Comparison of ENCODE assay signal across 8 mouse cellular contexts in the genomic region with DNA sequence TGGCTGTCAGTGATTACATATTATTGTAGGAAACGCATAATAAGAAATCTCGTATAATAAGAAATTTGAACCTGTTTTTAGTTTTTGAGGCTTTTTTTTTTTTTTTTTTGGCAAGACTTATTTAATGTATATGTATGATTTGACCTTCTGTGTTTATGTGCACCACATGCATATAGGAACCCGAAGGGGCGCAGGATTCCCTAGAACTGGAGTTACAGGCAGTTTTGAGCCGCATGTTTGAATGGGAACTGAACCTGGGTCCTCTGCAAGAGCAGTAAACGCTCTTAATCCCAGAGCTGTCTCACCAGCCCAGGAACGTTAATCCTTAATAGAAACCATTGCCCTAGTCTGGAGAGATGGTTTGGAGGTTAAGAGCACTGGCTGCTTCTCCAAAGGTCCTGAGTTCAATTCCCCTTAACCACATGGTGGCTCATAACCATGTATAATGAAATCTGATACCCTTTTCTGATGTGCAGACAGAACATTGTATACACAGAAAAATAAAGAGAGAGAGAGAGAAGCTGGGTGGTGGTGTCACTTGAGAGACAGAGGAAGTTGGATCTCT. TPM values are rescaled to one million over a fixed set of nuclear protein-coding genes. Genes with fewer than 3 reads are reported as not detected.
A peak's percentile ranks its signal among the peaks of the same experiment; 100 is the strongest.
DNase-seq lines count a peak whose midpoint lies in the region; ATAC-seq and TF ChIP-seq lines count a peak whose summit lies in the region.

No protein-coding gene starts in this region.

- H3K36me3 ChIP-seq in lung, embryonic 14.5 days (ENCODE audit: insufficient read depth): peaks cover 17% of the 10 kb centered on the region
- H3K36me3 ChIP-seq in embryonic facial prominence, embryonic 10.5 days (replicated peaks): peaks cover 29% of the 10 kb centered on the region
- H3K36me3 ChIP-seq in intestine, postnatal 0 days (ENCODE audit: control insufficient read depth, insufficient read depth): 0 out of 2 replicates have a peak, but pooled peaks cover 6% of the 10 kb centered on the region

- DNase-seq in lung, embryonic 14.5 days: peak; percentile 14
- no peak for DNase-seq in lung, postnatal 36 days
- DNase-seq in embryonic facial prominence, embryonic 10.5 days (ENCODE audit: low spot score): peak; percentile 15
- DNase-seq in left cerebral cortex, adult 9 months (ENCODE audit: low spot score in 2 of 2): no peak
- no peak for DNase-seq in cerebellum, postnatal 14 days
- DNase-seq in adrenal gland, postnatal 10 days: no peak

- no peaks in the 10 kb centered on the region for H3K9me3 ChIP-seq in lung, embryonic 14.5 days (ENCODE audit: low read depth, low read length)
- H3K9me3 ChIP-seq in embryonic facial prominence, embryonic 10.5 days: no peaks in the 10 kb centered on the region
- H3K9me3 ChIP-seq in intestine, postnatal 0 days (ENCODE audit: control insufficient read depth): no peaks in the 10 kb centered on the region

- H3K9ac ChIP-seq in lung, embryonic 14.5 days: peak overlapping the region; percentile 85
- peak overlapping the region; percentile 81 for H3K9ac ChIP-seq in intestine, postnatal 0 days (ENCODE audit: low read depth, low read length)

- TF ChIP-seq POLR2A in olfactory bulb, adult 2 months (IDR thresholded peaks at IDR 0.05; ENCODE audit: insufficient read depth, low read depth, low read length): no peak

- H3K27me3 ChIP-seq in lung, embryonic 14.5 days (ENCODE audit: insufficient read depth, low read length): no peaks in the 10 kb centered on the region
- H3K27me3 ChIP-seq in embryonic facial prominence, embryonic 10.5 days (replicated peaks; ENCODE audit: low read depth, poor library complexity, severe bottlenecking): no peaks in the 10 kb centered on the region
- H3K27me3 ChIP-seq in intestine, postnatal 0 days (replicated peaks; ENCODE audit: control insufficient read depth, insufficient read depth, low read length): no peaks in the 10 kb centered on the region

- H3K4me3 ChIP-seq in lung, embryonic 14.5 days (ENCODE audit: low read depth, low read length): peak overlapping the region; percentile 91
- peak overlapping the region; percentile 88 for H3K4me3 ChIP-seq in embryonic facial prominence, embryonic 10.5 days
- peak overlapping the region; percentile 93 for H3K4me3 ChIP-seq in intestine, postnatal 0 days (ENCODE audit: low read depth, low read length)
- H3K4me3 ChIP-seq in olfactory bulb, adult 2 months (ENCODE audit: insufficient read depth, low read depth, low read length): peak overlapping the region; percentile 77

- peak overlapping the region; percentile 89 for H3K4me2 ChIP-seq in lung, embryonic 14.5 days
- H3K4me2 ChIP-seq in intestine, postnatal 0 days (replicated peaks; ENCODE audit: low read depth): peak overlapping the region; percentile 69

- H3K4me1 ChIP-seq in lung, embryonic 14.5 days (ENCODE audit: insufficient read depth): no peaks in the 10 kb centered on the region; the same call in 1 of the 2 replicates
- peaks cover 12% of the 10 kb centered on the region for H3K4me1 ChIP-seq in embryonic facial prominence, embryonic 10.5 days
- no peaks in the 10 kb centered on the region for H3K4me1 ChIP-seq in intestine, postnatal 0 days (replicated peaks; ENCODE audit: control insufficient read depth, insufficient read depth, low read length)
- no peaks in the 10 kb centered on the region for H3K4me1 ChIP-seq in olfactory bulb, adult 2 months (ENCODE audit: control insufficient read depth, insufficient read depth, low read length)

- ATAC-seq in lung, embryonic 14.5 days (ENCODE audit: insufficient read depth): no peak
- ATAC-seq in intestine, postnatal 0 days: no peak

- TF ChIP-seq CTCF in lung, embryonic 14.5 days (IDR thresholded peaks at IDR 0.05; ENCODE audit: low read depth): no peak
- TF ChIP-seq CTCF in intestine, postnatal 0 days (IDR thresholded peaks at IDR 0.05; ENCODE audit: low read depth): no peak
- no peak for TF ChIP-seq CTCF in olfactory bulb, adult 2 months (IDR thresholded peaks at IDR 0.05; ENCODE audit: insufficient read depth, low read depth, low read length)

- 0 out of 2 replicates have a peak overlapping the region, but pooled peaks have one; percentile 69 for H3K27ac ChIP-seq in lung, embryonic 14.5 days (ENCODE audit: low read depth)
- peak overlapping the region; percentile 90 for H3K27ac ChIP-seq in embryonic facial prominence, embryonic 10.5 days (replicated peaks)
- H3K27ac ChIP-seq in intestine, postnatal 0 days (ENCODE audit: low read depth, low read length): peak overlapping the region; percentile 57; the same call in 1 of the 2 replicates
- H3K27ac ChIP-seq in olfactory bulb, adult 2 months (ENCODE audit: insufficient read depth, low read depth, low read length): no peak overlapping the region

- 8% methylated on average over 7 of the region's 7 CpGs for WGBS in lung, embryonic 14.5 days
- WGBS in embryonic facial prominence, embryonic 10.5 days: 8% methylated on average over 7 of the region's 7 CpGs
- 5% methylated on average over 7 of the region's 7 CpGs for WGBS in intestine, postnatal 0 days
- 3% methylated on average over 7 of the region's 7 CpGs for WGBS in olfactory bulb, adult 2 months

RNA-seq across cellular contexts. Expression of a gene that starts 0.4 kb away (rescaled TPM):
- polyA plus RNA-seq in lung, embryonic 14.5 days (2014; fragmentation: Nextera tagmentation; extraction: Ambion mirVana): 15.4 and 15.7 TPM in 2 replicates
- polyA plus RNA-seq in embryonic facial prominence, embryonic 10.5 days (2016; fragmentation: Nextera tagmentation; extraction: Ambion mirVana): 19.7 and 21.4 TPM in 2 replicates
- 1.4 and 1.7 TPM in 2 replicates for polyA plus RNA-seq in intestine, postnatal 0 days (2015; fragmentation: Nextera tagmentation; extraction: Ambion mirVana)
- polyA plus RNA-seq in olfactory bulb, adult 2 months (2012; ENCODE audit: insufficient read depth, insufficient read length, low replicate concordance, missing spikeins): not detected in 2 replicates
- 1 to 10 TPM; 5.0 to 7.0 TPM for total RNA-seq in adrenal gland, postnatal 10 days (2021)

RNA-seq across cellular contexts. Expression of a gene that starts 0.5 kb away (rescaled TPM):
- polyA plus RNA-seq in lung, embryonic 14.5 days (2014; fragmentation: Nextera tagmentation; extraction: Ambion mirVana): 92.8 and 97.6 TPM in 2 replicates
- 67.0 and 74.3 TPM in 2 replicates for polyA plus RNA-seq in embryonic facial prominence, embryonic 10.5 days (2016; fragmentation: Nextera tagmentation; extraction: Ambion mirVana)
- polyA plus RNA-seq in intestine, postnatal 0 days (2015; fragmentation: Nextera tagmentation; extraction: Ambion mirVana): 77.2 and 77.9 TPM in 2 replicates
- not detected in 2 replicates for polyA plus RNA-seq in olfactory bulb, adult 2 months (2012; ENCODE audit: insufficient read depth, insufficient read length, low replicate concordance, missing spikeins)
- 10 to 100 TPM; 76.9 to 81.2 TPM for total RNA-seq in adrenal gland, postnatal 10 days (2021)

RNA-seq across cellular contexts. Expression of a gene that starts 30.2 kb away (rescaled TPM):
- 0.05 and 0.16 TPM in 2 replicates for polyA plus RNA-seq in lung, embryonic 14.5 days (2014; fragmentation: Nextera tagmentation; extraction: Ambion mirVana)
- 2.1 and 2.2 TPM in 2 replicates for polyA plus RNA-seq in embryonic facial prominence, embryonic 10.5 days (2016; fragmentation: Nextera tagmentation; extraction: Ambion mirVana)
- 0.47 and 0.52 TPM in 2 replicates for polyA plus RNA-seq in intestine, postnatal 0 days (2015; fragmentation: Nextera tagmentation; extraction: Ambion mirVana)
- polyA plus RNA-seq in olfactory bulb, adult 2 months (2012; ENCODE audit: insufficient read depth, insufficient read length, low replicate concordance, missing spikeins): not detected in 2 replicates
- total RNA-seq in adrenal gland, postnatal 10 days (2021): under 1 TPM; 0.30 to 0.55 TPM

RNA-seq across cellular contexts. Expression of a gene that starts 48.8 kb away (rescaled TPM):
- 20.7 and 27.0 TPM in 2 replicates for polyA plus RNA-seq in lung, embryonic 14.5 days (2014; fragmentation: Nextera tagmentation; extraction: Ambion mirVana)
- 23.5 and 27.2 TPM in 2 replicates for polyA plus RNA-seq in embryonic facial prominence, embryonic 10.5 days (2016; fragmentation: Nextera tagmentation; extraction: Ambion mirVana)
- 8.5 and 9.7 TPM in 2 replicates for polyA plus RNA-seq in intestine, postnatal 0 days (2015; fragmentation: Nextera tagmentation; extraction: Ambion mirVana)
- not detected in 2 replicates for polyA plus RNA-seq in olfactory bulb, adult 2 months (2012; ENCODE audit: insufficient read depth, insufficient read length, low replicate concordance, missing spikeins)
- 10 to 100 TPM; 35.8 to 43.1 TPM for total RNA-seq in adrenal gland, postnatal 10 days (2021)

Comparison
In these comparisons a context has a peak if more than half of its experiments do, and no peak if none do; other contexts are left out.
1. DNase-seq: peak in lung, embryonic 14.5 days (single experiment) and embryonic facial prominence, embryonic 10.5 days (single experiment); none in lung, postnatal 36 days (single experiment), left cerebral cortex, adult 9 months (0 of 2), cerebellum, postnatal 14 days (0 of 2) and adrenal gland, postnatal 10 days (single experiment).
2. Peak in every context shown above with its lines, with median percentiles within 50 percentile points of each other: H3K4me3 ChIP-seq.